Mouse (Mus musculus) common myeloid progenitor, adult 5-6 weeks (primary cell): ENCODE measurements around the gene Abcb10. TPM values are rescaled to one million over a fixed set of nuclear protein-coding genes. Genes with fewer than 3 reads are reported as not detected.
"Not testable (repeated sequence)": the region's sequence is repeated elsewhere in the genome, so short reads cannot be mapped to it uniquely, and the experiment has no call there.

Experiments used
- ATAC-seq: replicated peaks from 2 replicates; pipeline ENCODE4 v1.8.0; 2016; ENCODE audit warnings: low read depth, mild to moderate bottlenecking, moderate TSS enrichment, inconsistent platforms; ENCODE audit not compliant: poor library complexity, severe bottlenecking
- total RNA-seq: library from RNA; stranded (forward); fragments of 200-1000, 187-1606 nt; gene quantifications from 2 replicates; pipeline ENCODE4 v1.2.3, GENCODE M21; 2017

Gene Abcb10
- total RNA-seq, 1 experiment from 2014 or later: 21.1 TPM

- no peak for ATAC-seq
These were observed 580 bp downstream of the Abcb10 start for GRCm38 (mm10) chr8:123982291-123982793.

DNA sequence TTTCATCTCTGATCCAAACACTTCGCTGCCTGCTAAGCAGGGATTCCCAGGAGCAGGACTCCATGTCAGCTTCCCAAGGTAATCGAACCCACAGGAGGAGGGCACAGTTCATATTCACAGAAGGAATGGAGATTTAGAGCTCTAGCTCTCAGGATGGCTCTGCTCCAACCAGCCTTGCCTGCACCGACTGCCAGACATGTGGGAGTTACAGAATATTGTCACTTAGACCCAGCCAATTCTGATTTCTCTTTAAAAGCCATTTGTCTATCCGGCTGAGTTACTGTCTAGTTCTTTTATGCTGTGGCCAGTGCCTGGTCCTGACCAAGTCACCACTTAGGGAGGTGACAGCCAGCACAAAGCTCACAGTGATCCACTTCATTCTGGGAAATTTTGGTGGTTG is 1.2 kb downstream of the Abcb10 start:
- no peak for ATAC-seq

GRCm38 (mm10) chr8:123980239-123980638 is 2.7 kb downstream of the Abcb10 start:
- no peak for ATAC-seq

GRCm38 (mm10) chr8:123978926-123979325 is 4.0 kb downstream of the Abcb10 start:
- ATAC-seq: peak; percentile 37

DNA sequence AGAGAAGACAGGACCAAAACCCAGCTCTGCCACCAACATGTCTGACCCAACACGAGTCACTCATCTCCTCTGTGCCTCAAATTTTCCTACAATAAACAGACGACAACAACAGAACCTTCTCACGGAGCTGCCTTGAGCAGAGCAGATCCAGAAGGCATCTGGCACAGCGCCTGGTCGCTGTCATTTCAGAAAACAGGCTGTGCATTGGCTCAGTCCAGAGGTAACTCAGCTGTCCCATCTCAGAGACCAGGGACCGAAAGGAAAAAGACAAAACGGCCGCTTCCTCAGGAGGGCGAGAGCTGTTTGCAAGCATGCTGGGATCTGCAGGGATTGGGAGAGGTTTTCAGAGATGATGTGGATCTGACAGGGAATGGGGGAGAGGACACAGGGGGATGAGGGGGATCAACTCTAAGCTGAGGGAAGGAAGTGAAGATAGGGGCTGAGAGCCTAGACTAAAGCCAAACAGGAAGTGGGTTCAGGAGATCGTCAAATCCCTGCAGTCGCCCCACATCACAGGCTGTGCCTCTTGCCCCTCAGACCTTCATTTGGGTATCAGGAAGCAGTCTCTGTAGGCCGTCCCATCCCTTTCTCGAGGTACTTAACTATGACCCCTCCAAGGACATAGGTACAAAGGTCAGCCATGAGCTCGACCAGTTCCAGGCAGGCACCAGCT is 4.6 kb downstream of the Abcb10 start:
- peak; percentile 9; the same call in 1 of the 2 replicates for ATAC-seq

DNA sequence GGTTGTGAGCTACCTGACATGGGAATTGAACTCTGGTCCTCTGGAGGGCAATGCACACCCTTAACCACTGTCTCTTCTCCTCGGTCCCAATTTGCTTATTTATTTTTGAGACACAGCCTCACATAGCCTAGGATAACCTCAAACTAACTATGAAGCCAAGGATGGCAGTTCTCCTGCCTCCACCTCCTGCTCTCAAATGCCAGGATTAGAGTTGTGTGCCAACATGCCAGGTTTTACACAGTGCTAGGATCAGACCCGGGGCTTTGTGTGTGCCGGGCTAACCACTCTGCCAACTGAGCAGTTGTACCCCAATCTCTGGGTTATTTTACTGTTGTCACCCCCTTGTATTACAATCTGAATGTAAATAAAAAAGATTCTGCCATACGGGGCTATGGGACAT is 5.4 kb downstream of the Abcb10 start:
- no peak for ATAC-seq

DNA sequence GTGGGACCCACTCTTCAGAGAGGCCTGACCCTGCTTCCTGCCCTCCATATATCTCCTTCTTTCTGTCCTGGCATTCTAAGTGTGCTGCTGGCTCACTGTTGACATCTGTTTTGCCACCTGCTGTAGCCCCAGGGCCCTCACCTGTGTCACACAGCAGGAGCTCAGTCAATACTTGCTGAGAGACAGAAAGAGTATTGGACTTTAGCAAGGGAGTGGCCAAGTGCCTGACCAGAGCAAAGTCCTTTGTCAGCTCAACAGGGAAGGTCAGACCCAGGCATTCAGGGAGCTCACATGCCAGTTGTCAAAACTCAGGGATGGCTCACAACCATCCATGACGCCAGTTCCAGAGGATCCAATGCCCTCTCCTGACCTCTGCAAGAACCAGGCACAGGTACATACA is 9.4 kb downstream of the Abcb10 start:
- no peak for ATAC-seq

DNA sequence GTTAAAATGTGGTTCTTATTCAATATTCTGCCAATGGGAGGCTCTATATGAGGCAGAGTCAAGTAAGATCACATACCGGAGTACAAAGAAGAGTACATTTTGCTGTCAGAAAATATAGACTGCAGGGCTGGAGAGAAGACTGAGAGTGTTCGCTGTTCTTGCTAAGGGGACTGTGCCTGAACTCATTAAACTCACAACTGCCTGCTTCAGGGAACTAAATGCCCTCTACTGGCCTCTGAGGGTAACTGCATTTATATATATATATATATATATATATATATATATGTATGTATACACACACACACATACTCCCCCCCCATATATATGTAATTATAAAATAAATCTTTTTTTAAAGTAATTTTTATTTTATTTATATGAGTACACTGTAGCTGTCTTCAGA is 16.0 kb downstream of the Abcb10 start:
- ATAC-seq: peak; percentile 65; the same call in 1 of the 2 replicates

GRCm38 (mm10) chr8:123961371-123961770 is 21.6 kb downstream of the Abcb10 start:
- no peak for ATAC-seq

DNA sequence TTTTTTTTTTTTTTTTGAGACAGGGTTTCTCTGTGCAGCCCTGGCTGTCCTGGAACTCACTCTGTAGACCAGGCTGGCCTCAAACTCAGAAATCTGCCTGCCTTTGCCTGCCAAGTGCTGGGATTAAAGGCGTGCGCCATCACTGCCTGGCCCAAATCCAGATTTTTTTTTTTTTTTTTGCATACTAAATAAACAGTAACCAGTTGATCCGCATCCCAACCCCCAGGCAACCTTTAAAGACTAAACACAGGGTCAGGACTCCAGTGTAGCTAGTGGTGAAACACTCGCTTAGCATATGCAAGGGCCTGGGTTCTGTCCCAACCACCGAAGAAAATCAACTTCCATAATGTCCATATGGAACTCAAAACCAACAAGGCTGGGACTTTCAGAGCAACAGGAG is 22.4 kb downstream of the Abcb10 start:
- ATAC-seq: not testable (repeated sequence)

DNA sequence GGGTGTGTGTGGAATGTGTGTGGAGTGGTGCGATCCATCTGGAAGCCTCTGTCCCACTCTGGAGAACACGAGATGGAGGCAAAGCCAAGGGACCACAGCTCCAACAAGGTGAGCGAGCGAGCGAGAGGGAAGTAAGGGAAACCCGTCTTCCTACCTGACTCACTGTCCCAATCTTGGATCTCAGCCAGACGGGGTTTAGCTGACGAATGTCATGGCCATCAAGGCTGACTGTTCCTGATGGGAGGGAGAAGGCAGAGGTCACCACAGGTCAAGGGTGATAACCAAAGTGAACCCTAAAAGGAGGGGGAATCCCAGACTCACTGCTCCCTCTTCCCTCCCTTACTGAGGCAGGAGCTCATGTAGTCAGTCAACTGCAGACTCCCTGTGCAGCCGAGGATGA is 22.9 kb downstream of the Abcb10 start:
- ATAC-seq: no peak

- ATAC-seq: no peak
These were observed 23.4 kb downstream of the Abcb10 start for GRCm38 (mm10) chr8:123959473-123959872.

DNA sequence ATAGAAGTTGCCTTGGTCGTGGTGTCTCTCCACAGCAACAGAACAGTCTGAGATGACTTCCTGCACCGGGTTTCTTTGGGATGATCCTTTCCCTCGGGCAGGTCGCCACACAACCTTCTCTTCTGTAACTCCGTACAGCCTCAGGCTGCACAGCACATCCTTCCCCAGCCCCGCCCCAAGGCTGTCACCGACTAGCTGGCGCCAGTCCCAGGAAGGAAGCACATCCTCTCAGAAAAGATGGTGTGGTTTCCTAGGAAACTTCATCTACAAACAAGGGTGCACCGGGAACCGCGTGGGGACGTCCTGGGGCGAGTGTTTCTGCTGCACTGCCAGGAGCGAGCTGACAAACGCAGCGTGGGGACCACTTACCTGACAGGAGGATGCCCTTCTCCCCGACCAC is 24.8 kb downstream of the Abcb10 start:
- ATAC-seq: no peak

GRCm38 (mm10) chr8:123954246-123954645 is 28.7 kb downstream of the Abcb10 start:
- ATAC-seq: no peak

DNA sequence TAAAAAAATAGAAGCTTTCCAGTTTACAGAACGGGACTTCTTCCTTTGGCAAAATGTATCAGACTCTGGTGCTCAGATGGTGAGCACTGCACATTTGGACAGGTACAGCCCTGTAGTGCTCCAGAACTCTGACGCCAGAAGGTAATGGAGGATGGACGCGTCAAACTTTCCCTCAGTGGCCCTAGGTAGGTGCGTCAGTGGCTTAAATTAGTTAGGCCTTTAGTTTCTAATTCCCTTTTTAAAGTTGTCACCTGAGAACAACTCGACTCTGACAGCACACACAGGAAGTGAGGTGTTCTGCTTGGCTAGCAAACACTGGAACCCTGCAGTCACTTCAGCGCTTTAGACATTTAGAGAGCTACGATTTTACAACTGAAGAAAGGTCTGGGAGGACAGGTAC is 29.2 kb downstream of the Abcb10 start:
- ATAC-seq: no peak

DNA sequence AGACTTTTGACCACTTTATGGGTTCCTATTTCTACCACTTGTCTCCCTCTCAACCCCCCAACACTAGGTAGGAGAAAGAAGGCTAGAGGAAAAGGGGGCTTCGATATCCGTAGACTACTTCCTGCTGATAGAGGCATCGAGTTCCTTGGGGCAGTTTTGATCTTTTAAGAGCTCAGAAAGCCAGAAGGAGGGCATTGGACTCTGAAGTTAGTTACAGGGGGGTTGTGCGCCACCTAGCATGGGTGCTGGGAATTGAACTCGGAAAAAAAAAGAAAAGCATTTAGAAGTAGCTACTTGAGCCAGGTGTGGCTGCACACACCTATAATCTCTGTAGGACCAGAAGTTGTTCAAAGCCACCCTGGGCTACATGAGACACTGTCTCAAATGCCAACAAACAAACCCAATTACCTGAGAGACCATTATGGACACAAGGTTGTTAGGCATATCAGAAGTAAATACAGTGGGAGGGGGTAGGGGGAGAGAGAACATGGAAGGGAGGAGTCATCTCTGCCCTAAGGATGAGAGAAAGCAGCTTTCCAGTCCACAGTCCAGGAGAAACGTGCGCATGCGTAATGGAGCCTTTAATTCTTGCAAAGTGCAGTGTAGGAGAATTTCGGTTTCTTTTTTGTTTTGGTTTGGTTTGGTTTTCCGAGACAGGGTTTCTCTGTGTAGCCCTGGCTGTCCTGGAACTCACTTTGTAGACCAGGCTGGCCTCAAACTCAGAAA is 32.7 kb downstream of the Abcb10 start:
- ATAC-seq: peak; percentile 45

DNA sequence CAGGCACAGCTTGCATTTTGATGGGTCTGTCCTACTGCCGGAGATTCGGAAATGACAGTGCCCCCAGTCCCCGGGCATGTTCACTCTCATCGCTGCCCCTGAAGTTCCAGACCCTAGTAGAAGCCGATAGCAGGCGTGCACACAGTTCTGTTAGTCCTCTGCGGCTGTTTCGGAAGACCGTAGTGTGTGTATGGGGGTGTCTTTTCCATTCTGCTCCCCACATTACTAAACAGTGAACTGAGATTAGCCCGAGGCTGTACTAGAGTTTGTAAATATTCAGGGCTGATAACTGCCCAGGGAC is 33.3 kb downstream of the Abcb10 start:
- ATAC-seq: no peak

DNA sequence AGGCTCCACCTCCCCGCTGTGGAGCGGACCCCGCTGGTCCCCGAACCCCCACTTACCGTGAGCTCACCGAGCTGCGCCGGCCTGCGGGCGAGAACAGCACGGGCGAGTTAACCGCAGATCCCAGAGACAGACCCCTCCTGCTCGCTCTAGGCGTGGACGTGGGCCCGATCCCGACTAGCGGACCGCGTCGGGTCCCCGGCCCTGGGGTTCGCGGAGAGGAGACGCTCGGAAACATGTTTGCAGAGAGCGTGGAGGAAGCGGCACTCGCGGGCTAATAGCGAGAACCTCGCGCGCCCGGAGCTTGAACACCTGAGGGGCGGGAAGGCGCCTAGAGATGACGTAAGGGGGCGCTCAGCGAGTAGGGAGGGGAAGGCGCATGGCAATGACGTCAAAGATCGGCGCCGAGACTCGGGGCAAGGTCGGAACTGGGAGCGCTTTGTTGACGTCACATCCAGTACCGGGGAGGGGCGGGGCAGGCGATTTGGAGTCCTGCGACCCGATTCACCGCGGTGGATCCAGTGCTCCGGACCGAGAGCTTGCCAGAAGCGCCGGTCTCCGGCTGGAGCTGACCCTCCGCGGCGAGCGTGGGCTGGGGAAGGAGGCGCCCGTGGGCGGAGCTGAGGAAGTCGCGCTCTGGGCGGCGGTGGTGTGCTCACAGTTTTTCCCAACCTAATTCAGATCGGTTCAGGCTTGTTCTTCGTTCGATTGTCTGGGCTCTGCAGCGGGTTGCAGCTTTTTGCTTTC is 33.8 kb downstream of the Abcb10 start, which contains the start of gene Nup133:
Gene Nup133, minus strand, starts transcription at position 324 of the 744 bp plus-strand sequence.
- ATAC-seq: peak; percentile 87

GRCm38 (mm10) chr8:123929026-123929425 is 53.9 kb downstream of the Abcb10 start:
- ATAC-seq: no peak

GRCm38 (mm10) chr8:123925671-123926070 is 57.3 kb downstream of the Abcb10 start:
- ATAC-seq: no peak

GRCm38 (mm10) chr8:123924719-123925118 is 58.2 kb downstream of the Abcb10 start:
- ATAC-seq: peak; percentile 98
